Mouse (Mus musculus): ENCODE data around the gene 1300017J02Rik. TPM values are rescaled to one million over a fixed set of nuclear protein-coding genes. Genes with fewer than 3 reads are reported as not detected.
"Not testable (repeated sequence)": the region's sequence is repeated elsewhere in the genome, so short reads cannot be mapped to it uniquely, and the experiment has no call there.

The 1300017J02Rik gene
- total RNA-seq (2021): under 1 TPM; 0.28 to 0.98 TPM
- long read RNA-seq, experiment 1: 0 reads
- long read RNA-seq, experiment 2: 0 reads

DNA sequence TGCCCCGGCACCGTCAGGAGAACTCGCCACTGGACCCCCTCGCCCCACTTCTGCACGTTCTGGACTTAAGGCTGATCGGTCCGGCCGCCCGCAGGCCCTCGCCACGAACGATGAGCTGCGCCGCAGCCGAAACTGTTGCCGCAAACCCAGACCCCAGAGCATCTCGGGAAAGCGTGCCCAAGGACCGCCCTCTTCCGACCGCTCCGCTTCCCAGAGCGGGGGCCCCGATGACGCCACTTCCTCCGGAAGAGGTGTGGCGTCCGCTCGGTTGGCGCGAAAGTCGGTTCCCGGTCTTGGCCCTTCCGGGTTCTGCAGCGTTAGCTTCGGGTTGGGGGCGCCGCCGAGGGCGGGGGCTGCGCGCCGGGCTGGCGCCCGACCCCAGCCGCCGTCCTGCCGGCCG lies at the start of gene 1300017J02Rik, which contains the start of gene Topbp1:
TSS of gene 1300017J02Rik (minus strand) at position 156 of the 400 bp plus-strand sequence.
TSS of gene Topbp1 (plus strand) at position 289 of the 400 bp plus-strand sequence.
- peak; percentile 85 to 94 for DNase-seq (ENCODE audit: low spot score in 2 of 2)

- DNase-seq (ENCODE audit: low spot score in 2 of 2): not testable (repeated sequence)
Observed at GRCm38 (mm10) chr9:103353500-103354260, 48.8 kb upstream of the 1300017J02Rik start.

DNA sequence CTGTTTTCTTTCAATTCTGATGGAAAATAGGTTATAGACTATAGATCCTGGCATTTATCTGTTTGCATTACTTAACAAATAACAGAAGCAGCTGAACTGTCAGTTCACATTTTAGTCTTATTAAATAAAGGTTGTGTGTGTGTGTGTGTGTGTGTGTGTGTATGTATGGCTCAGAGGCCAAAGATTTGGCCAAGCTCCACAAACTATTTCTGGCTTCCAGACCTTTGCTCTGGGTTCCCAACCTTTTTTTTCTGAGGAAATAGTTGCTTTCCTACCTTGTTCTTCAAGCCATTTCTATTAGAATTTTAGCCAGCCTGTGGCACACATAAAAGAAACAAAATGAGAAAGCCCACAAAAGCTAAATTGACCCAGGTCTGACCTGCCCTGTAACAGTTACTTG lies 43.9 kb upstream of the 1300017J02Rik start:
- no peak for DNase-seq (ENCODE audit: low spot score in 2 of 2)

DNA sequence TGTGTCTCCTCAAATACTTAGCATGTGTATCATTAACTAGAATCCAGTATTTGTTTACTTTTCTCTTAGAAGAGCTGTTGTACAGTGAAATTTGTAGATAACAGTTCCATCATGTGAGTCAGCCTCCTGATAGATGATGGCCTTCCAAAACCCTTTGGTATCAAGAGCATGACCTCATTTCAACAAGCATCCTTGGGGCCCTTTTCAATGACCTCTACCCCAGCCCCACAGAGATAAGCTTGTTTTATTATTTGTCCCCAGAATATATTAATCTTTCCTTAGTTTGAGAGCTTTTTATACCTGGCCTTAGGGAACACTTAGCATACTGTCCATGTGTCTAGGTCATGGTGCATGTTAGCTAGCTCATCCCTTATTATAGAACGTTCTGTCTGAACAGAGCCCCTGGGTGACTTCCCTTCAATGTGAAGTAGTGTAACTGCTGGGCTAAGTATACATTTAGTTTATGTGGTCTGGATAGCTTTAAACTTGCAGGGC lies 43.2 kb upstream of the 1300017J02Rik start:
- no peak for DNase-seq (ENCODE audit: low spot score in 2 of 2)

GRCm38 (mm10) chr9:103347045-103347444 lies 42.2 kb upstream of the 1300017J02Rik start:
- no peak for DNase-seq (ENCODE audit: low spot score in 2 of 2)

GRCm38 (mm10) chr9:103336912-103337311 lies 32.0 kb upstream of the 1300017J02Rik start:
- DNase-seq (ENCODE audit: low spot score in 2 of 2): no peak

- DNase-seq (ENCODE audit: low spot score in 2 of 2): no peak
Observed at GRCm38 (mm10) chr9:103332663-103333062, 27.8 kb upstream of the 1300017J02Rik start.

GRCm38 (mm10) chr9:103326449-103326848 lies 21.6 kb upstream of the 1300017J02Rik start:
- DNase-seq (ENCODE audit: low spot score in 2 of 2): no peak

- no peak for DNase-seq (ENCODE audit: low spot score in 2 of 2)
Observed at GRCm38 (mm10) chr9:103324678-103325077, 19.8 kb upstream of the 1300017J02Rik start.

DNA sequence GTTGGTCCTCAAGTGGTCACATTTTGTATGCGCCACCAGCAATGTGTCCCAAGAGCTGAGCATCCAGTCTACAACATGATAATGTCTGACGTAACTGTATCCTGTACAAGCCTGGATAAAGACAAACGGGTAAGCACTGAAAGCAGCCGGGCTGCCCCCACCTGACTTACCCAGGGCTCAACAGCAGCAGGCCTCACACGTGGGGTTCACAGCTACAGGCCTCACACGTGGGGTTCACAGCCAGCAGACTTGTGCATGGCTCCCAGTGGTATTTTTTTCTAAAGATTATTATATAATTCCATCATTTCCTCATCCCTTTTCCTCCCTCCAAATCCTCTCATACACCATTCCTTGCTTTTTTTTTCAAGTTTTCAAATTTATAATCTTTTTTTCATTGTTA lies 5.0 kb upstream of the 1300017J02Rik start:
- DNase-seq (ENCODE audit: low spot score in 2 of 2): no peak

GRCm38 (mm10) chr9:103305332-103306041 lies 605 bp upstream of the 1300017J02Rik start:
- no peak for DNase-seq (ENCODE audit: low spot score in 2 of 2)

GRCm38 (mm10) chr9:103302666-103303065 lies 2.2 kb downstream of the 1300017J02Rik start:
- peak; percentile 50 to 76 for DNase-seq (ENCODE audit: low spot score in 2 of 2)

DNA sequence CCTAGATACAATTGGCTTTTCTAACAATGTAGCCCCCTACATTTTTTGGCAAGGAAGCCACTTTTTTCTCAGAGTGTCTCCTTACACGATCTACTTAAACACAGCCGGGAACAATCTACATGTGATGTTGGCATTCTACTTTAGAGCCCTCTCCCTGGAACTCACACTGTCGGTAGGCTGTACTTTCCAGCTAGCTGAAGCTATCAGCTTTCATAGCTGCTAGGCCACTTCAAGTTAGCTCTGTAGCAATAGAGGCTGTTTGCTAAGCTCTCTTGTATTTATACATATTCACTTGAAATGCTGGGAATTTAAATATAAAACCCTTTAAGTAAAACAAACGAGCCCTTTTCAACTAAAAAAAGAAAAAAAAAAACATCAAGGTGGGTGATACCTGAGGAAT lies 2.6 kb downstream of the 1300017J02Rik start:
- no peak for DNase-seq (ENCODE audit: low spot score in 2 of 2)

DNA sequence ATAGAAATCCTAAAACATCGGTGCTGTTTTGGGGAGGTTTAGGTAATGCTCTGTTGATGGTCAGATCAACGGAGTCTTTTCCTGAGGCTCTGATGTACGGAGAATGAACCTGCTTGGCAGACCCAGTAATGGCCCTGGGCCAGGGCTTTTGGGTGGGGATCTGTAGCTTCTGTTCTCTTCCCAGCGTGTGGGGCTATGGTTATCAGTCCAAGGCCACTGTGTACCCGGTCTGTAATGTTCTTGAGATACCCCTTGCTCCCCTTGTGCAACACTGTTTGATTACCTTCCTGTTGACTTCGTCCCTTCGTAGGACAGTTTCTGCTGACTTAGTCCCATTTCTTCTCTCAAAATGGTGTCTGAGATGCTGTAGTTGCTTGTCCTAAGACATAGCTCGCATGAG lies 3.8 kb downstream of the 1300017J02Rik start:
- DNase-seq (ENCODE audit: low spot score in 2 of 2): no peak

DNA sequence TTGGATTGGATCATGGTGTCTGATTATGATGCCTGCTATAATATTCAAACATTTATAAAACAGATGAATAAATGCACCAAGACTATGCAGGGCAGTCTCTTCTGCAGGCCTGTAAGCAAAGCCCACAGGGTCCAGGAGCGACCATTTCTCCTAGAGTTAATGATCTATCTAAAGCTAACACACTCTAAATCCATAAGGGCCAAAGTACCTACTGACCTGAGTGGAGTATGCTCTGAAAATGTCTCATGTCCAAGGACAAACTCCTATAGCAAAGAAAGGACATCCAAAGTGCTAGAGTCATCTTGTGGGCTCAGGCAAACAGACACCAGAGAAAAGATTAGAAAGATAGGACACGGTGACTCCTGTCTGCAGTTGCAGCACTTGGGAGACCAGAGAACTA lies 10.4 kb downstream of the 1300017J02Rik start:
- no peak for DNase-seq (ENCODE audit: low spot score in 2 of 2)

DNA sequence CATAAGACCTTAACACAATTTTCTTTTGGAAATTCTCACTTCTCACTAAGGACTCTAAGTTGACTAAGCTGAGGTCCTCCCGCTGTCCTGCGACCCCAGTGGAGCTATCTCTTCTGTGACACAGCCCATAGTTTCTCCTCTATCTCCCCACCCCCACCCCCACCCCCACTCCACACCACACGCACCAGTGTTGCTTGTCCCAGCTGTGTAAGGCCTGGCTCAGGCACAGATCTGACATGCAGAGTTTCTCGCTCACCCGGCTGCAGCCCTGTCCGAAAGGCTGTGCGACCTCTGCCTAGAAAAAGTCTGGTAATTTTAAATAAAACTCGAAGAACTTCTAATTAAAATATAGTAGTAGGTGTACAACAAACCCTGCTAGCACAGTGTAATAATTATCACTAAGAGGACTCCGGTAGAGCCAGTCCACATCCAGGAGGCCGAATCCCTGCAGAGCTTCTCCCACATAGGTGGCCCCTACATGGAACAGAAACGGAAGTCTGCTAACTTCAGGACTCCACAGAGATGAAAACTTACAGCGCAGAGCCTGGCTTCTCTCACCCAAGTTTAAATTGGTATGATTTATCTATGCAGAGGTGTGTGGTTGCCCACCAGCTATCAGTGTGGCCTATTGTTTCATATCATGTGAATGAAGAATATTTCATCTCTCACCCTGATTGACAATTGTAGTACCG lies 16.2 kb downstream of the 1300017J02Rik start:
- no peak for DNase-seq (ENCODE audit: low spot score in 2 of 2)

- no peak for DNase-seq (ENCODE audit: low spot score in 2 of 2)
Observed at GRCm38 (mm10) chr9:103287840-103288488, 16.9 kb downstream of the 1300017J02Rik start.

DNA sequence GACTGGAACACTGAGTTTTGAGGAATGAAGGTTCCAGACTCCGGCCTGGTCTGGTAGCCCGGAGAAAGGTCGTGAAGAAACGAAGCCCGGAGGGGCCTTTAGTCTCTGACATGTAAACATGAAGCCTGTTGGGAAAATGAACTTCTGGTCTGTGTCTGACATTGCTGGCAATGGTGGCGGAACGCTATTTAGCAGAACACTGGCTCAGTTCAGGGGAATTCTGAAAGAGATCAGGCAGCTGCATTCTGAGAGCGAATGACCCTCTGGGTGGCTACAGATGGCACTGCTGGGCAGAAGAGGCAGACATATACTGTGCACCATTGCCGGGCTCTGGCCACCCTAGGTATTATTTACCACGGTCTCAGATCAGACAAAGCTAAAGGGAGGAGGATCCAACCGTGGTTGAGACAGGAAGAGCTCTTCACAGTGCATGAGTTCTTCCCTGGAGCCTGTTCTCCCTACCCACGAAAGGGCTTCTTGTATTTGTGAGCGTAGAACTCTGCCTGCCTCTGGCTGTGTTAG lies 17.9 kb downstream of the 1300017J02Rik start:
- DNase-seq (ENCODE audit: low spot score in 2 of 2): no peak

DNA sequence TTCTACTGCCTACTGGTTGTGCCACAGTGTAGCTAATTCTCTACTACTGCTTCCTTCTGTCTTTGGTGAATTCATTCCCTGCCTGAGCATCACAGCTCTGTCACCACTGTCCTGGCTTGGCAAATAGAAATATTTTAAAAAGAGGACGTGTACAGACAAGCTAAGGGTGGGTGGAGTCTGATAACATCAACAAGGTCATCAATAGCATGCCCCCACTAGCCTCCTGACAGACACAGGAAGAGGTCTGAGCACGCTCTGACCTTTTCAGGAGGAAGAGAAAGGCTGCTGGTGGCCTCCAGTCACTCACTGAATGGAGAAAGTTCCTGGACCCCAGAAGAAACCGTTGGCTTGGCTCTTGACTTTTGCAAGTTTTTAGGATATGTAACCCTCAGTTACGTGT lies 18.5 kb downstream of the 1300017J02Rik start:
- no peak for DNase-seq (ENCODE audit: low spot score in 2 of 2)

DNA sequence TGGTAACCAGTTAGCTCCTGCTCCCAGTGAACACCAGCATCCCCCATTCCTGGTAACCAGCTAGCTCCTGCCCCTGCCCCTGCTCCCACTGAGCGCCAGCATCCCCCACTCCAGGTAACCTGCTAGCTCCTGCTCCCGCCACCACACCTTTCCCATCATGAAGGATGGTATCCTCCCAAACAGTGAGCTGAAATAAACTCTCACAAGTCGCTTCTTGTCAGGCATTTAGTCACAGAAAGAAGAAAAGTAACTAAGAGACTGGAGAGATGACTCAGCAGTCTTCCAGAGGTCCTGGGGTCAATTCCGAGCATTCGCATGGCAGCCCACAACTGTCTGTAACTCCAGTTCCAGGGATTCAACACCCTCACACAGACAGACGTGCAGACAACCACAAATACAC lies 28.0 kb downstream of the 1300017J02Rik start:
- DNase-seq (ENCODE audit: low spot score in 2 of 2): no peak

GRCm38 (mm10) chr9:103275676-103276075 lies 29.2 kb downstream of the 1300017J02Rik start:
- DNase-seq (ENCODE audit: low spot score in 2 of 2): no peak
